Mouse (Mus musculus) lung, postnatal 4 days (tissue): ENCODE measurements at regions not wholly inside any gene's neighbourhood (a gene's known extent, or its start where the extent isn't known, plus 50 kb on each side); places are given as distances from the start of the nearest gene placed in this dataset.

ENCODE experiments used
- DNase-seq, 2 experiments: peaks; one replicate each; pipeline ENCODE4 v3.0.0; 2021

GRCm38 (mm10) chr2:166433655-166434333 lies 278.3 kb upstream of the Sulf2 start:
- peak; percentile 59 to 65 for DNase-seq

- no peak for DNase-seq
These were observed 277.6 kb upstream of the Sulf2 start for GRCm38 (mm10) chr2:166432948-166433654.

GRCm38 (mm10) chr2:166432531-166432930 lies 277.1 kb upstream of the Sulf2 start:
- DNase-seq = no peak

- DNase-seq = peak in 1 of 2 experiments; percentile 64
These were observed 274.5 kb upstream of the Sulf2 start for GRCm38 (mm10) chr2:166429918-166430317.

- no peak for DNase-seq
These were observed 274.0 kb upstream of the Sulf2 start for GRCm38 (mm10) chr2:166429494-166429893.

- no peak for DNase-seq
These were observed 271.9 kb upstream of the Sulf2 start for GRCm38 (mm10) chr2:166427390-166427789.

- DNase-seq = peak; percentile 58 to 79
These were observed 271.5 kb upstream of the Sulf2 start for GRCm38 (mm10) chr2:166426960-166427359.

GRCm38 (mm10) chr2:166426457-166426856 lies 271.0 kb upstream of the Sulf2 start:
- no peak for DNase-seq

GRCm38 (mm10) chr2:166425141-166425540 lies 269.7 kb upstream of the Sulf2 start:
- DNase-seq = no peak

- DNase-seq = no peak
These were observed 267.7 kb upstream of the Sulf2 start for GRCm38 (mm10) chr2:166423132-166423660.

- DNase-seq = peak; percentile 14 to 44
These were observed 264.8 kb upstream of the Sulf2 start for GRCm38 (mm10) chr2:166420275-166420674.

- no peak for DNase-seq
These were observed 263.8 kb upstream of the Sulf2 start for GRCm38 (mm10) chr2:166419271-166419670.

GRCm38 (mm10) chr2:166418279-166418678 lies 262.8 kb upstream of the Sulf2 start:
- no peak for DNase-seq

GRCm38 (mm10) chr2:166417628-166418027 lies 262.2 kb upstream of the Sulf2 start:
- no peak for DNase-seq

- peak; percentile 61 to 84 for DNase-seq
These were observed 260.1 kb upstream of the Sulf2 start for GRCm38 (mm10) chr2:166415481-166415965.

- DNase-seq = no peak
These were observed 259.4 kb upstream of the Sulf2 start for GRCm38 (mm10) chr2:166414856-166415255.

GRCm38 (mm10) chr2:166412031-166412858 lies 256.8 kb upstream of the Sulf2 start:
- peak; percentile 24 to 31 for DNase-seq

GRCm38 (mm10) chr2:166409391-166409790 lies 253.9 kb upstream of the Sulf2 start:
- DNase-seq = no peak

GRCm38 (mm10) chr2:166408806-166409205 lies 253.3 kb upstream of the Sulf2 start:
- no peak for DNase-seq

- no peak for DNase-seq
These were observed 252.5 kb upstream of the Sulf2 start for GRCm38 (mm10) chr2:166408009-166408408.

GRCm38 (mm10) chr2:166406826-166407225 lies 251.4 kb upstream of the Sulf2 start:
- DNase-seq = no peak

GRCm38 (mm10) chr2:166403319-166403718 lies 247.9 kb upstream of the Sulf2 start:
- no peak for DNase-seq

- no peak for DNase-seq
These were observed 246.4 kb upstream of the Sulf2 start for GRCm38 (mm10) chr2:166401860-166402259.
